In genomic region chr6:17583982-17584381, GRCm38 (mm10) we compare ENCODE assay signal across 8 mouse cellular contexts. TPM values are rescaled to one million over a fixed set of nuclear protein-coding genes. Genes with fewer than 3 reads are reported as not detected.
A peak's percentile ranks its signal among the peaks of the same experiment; 100 is the strongest.
DNase-seq lines count a peak whose midpoint lies in the region; ATAC-seq lines count a peak whose summit lies in the region.

No protein-coding gene starts in this region.

- peak; percentile 86 for ATAC-seq in hindbrain, embryonic 11.5 days (ENCODE audit: low FRiP score)
- peak; percentile 86; the same call in 1 of the 2 replicates for ATAC-seq in lung, embryonic 15.5 days (ENCODE audit: borderline replicate concordance, extremely low read depth, low FRiP score, low TSS enrichment)

- H3K4me3 ChIP-seq in hindbrain, embryonic 11.5 days (ENCODE audit: low read depth, low read length) = 0 out of 2 replicates have a peak overlapping the region, but pooled peaks have one; percentile 8
- H3K4me3 ChIP-seq in lung, embryonic 15.5 days = peak overlapping the region; percentile 39

- no peaks in the 10 kb centered on the region for H3K27me3 ChIP-seq in hindbrain, embryonic 11.5 days (ENCODE audit: control insufficient read depth, insufficient read depth, low read length)
- no peaks in the 10 kb centered on the region for H3K27me3 ChIP-seq in lung, embryonic 15.5 days

- WGBS in hindbrain, embryonic 11.5 days = 32% methylated on average over 13 of the region's 13 CpGs
- 12% methylated on average over 13 of the region's 13 CpGs for WGBS in lung, embryonic 15.5 days

- DNase-seq in adipocyte (ENCODE audit: low spot score) = peak; percentile 62
- DNase-seq in cerebellum, postnatal 10 days = peak; percentile 82 to 87
- DNase-seq in frontal cortex, postnatal 25 days (ENCODE audit: low spot score in 2 of 2) = peak; percentile 29 to 46
- peak; percentile 74 for DNase-seq in hindbrain, embryonic 11.5 days (ENCODE audit: low spot score)
- peak; percentile 28 to 48 for DNase-seq in layer of hippocampus, postnatal 10 days (ENCODE audit: low spot score in 2 of 2)
- DNase-seq in ovary, postnatal 14 days (ENCODE audit: low spot score) = peak; percentile 36
- DNase-seq in urinary bladder, postnatal 36 days (ENCODE audit: low spot score in 2 of 2) = peak; percentile 55 to 78

- no peaks in the 10 kb centered on the region for H3K9me3 ChIP-seq in hindbrain, embryonic 11.5 days (ENCODE audit: control insufficient read depth, low read length)
- H3K9me3 ChIP-seq in lung, embryonic 15.5 days = no peaks in the 10 kb centered on the region

- peak overlapping the region; percentile 21; the same call in 1 of the 2 replicates for H3K4me2 ChIP-seq in hindbrain, embryonic 11.5 days (replicated peaks; ENCODE audit: low read depth, low read length)
- peak overlapping the region; percentile 57 for H3K4me2 ChIP-seq in lung, embryonic 15.5 days

- no peak overlapping the region for H3K27ac ChIP-seq in hindbrain, embryonic 11.5 days (ENCODE audit: low read depth, low read length)
- H3K27ac ChIP-seq in lung, embryonic 15.5 days = no peak overlapping the region

- H3K36me3 ChIP-seq in hindbrain, embryonic 11.5 days (ENCODE audit: control insufficient read depth, insufficient read depth, low read length) = no peaks in the 10 kb centered on the region
- no peaks in the 10 kb centered on the region for H3K36me3 ChIP-seq in lung, embryonic 15.5 days

- no peak overlapping the region for H3K9ac ChIP-seq in hindbrain, embryonic 11.5 days (ENCODE audit: low read depth, low read length)
- H3K9ac ChIP-seq in lung, embryonic 15.5 days = no peak overlapping the region

- H3K4me1 ChIP-seq in hindbrain, embryonic 11.5 days (replicated peaks; ENCODE audit: control insufficient read depth, insufficient read depth, low read length) = no peaks in the 10 kb centered on the region
- H3K4me1 ChIP-seq in lung, embryonic 15.5 days = peaks cover 5% of the 10 kb centered on the region; the same call in 1 of the 2 replicates

RNA-seq across cellular contexts. Expression of gene Capza2, which starts 52.1 kb away (rescaled TPM):
- polyA plus RNA-seq in hindbrain, embryonic 11.5 days (2014; fragmentation: Nextera tagmentation; extraction: Ambion mirVana) = 268 and 275 TPM in 2 replicates
- 100 to 1,000 TPM; 255 to 273 TPM for total RNA-seq in layer of hippocampus, postnatal 10 days (2021)
- 230 and 238 TPM in 2 replicates for polyA plus RNA-seq in lung, embryonic 15.5 days (2015; fragmentation: Nextera tagmentation; extraction: Ambion mirVana)
